Comparison of ENCODE assay signal across 8 mouse cellular contexts in the genomic region with DNA sequence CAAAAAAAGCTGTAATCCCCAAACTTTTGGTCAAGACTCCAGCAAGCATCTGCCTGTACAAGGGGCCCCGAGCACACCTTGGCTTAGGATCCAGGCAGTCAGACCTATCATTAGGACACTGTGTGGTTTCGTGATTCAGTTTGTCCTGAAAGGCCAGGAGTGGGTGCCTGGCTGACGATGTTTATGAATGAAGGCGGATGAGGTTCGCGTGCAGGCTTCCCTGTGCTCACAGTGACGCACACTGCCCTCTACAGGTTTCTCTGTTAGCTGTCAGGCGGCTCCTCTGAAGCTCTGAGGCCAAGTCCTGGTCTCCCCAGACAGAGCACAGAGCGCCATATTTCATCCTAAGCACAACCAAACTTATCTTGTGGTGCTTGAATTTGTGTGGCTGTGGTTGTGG. TPM values are rescaled to one million over a fixed set of nuclear protein-coding genes. Genes with fewer than 3 reads are reported as not detected.
A peak's percentile ranks its signal among the peaks of the same experiment; 100 is the strongest.
DNase-seq lines count a peak whose midpoint lies in the region; ATAC-seq lines count a peak whose summit lies in the region.

No protein-coding gene starts in this region.

- H3K27me3 ChIP-seq in embryonic facial prominence, embryonic 12.5 days: no peaks in the 10 kb centered on the region
- H3K27me3 ChIP-seq in limb, embryonic 11.5 days (ENCODE audit: control insufficient read depth, insufficient read depth, low read length): no peaks in the 10 kb centered on the region
- peaks cover 21% of the 10 kb centered on the region for H3K27me3 ChIP-seq in midbrain, embryonic 14.5 days (ENCODE audit: control insufficient read depth, insufficient read depth, low read length)

- ATAC-seq in embryonic facial prominence, embryonic 12.5 days (ENCODE audit: insufficient number of reproducible peaks, insufficient read depth, low FRiP score, low TSS enrichment): no peak
- 0 out of 2 replicates have a peak, but pooled peaks have one; percentile 1 for ATAC-seq in limb, embryonic 11.5 days (ENCODE audit: insufficient number of reproducible peaks, low FRiP score, low TSS enrichment, low read depth)
- peak; percentile 46 for ATAC-seq in midbrain, embryonic 14.5 days (ENCODE audit: low FRiP score, low TSS enrichment)

- peak overlapping the region; percentile 79 for H3K9ac ChIP-seq in embryonic facial prominence, embryonic 12.5 days
- H3K9ac ChIP-seq in limb, embryonic 11.5 days (ENCODE audit: low read length): peak overlapping the region; percentile 78
- H3K9ac ChIP-seq in midbrain, embryonic 14.5 days (replicated peaks; ENCODE audit: low read length): peak overlapping the region; percentile 72

- H3K4me2 ChIP-seq in embryonic facial prominence, embryonic 12.5 days (replicated peaks): peak overlapping the region; percentile 98
- peak overlapping the region; percentile 92 for H3K4me2 ChIP-seq in limb, embryonic 11.5 days (ENCODE audit: low read depth, severe bottlenecking)
- H3K4me2 ChIP-seq in midbrain, embryonic 14.5 days (ENCODE audit: low read length): peak overlapping the region; percentile 99

- H3K36me3 ChIP-seq in embryonic facial prominence, embryonic 12.5 days: no peaks in the 10 kb centered on the region
- H3K36me3 ChIP-seq in limb, embryonic 11.5 days (ENCODE audit: control insufficient read depth, insufficient read depth, low read length): no peaks in the 10 kb centered on the region
- no peaks in the 10 kb centered on the region for H3K36me3 ChIP-seq in midbrain, embryonic 14.5 days (ENCODE audit: control insufficient read depth, insufficient read depth, low read length)

- peak overlapping the region; percentile 52 for H3K4me3 ChIP-seq in embryonic facial prominence, embryonic 12.5 days
- H3K4me3 ChIP-seq in limb, embryonic 11.5 days (ENCODE audit: low read depth, low read length): peak overlapping the region; percentile 66
- peak overlapping the region; percentile 59 for H3K4me3 ChIP-seq in midbrain, embryonic 14.5 days (replicated peaks; ENCODE audit: low read depth, low read length)

- peak; percentile 44 to 79 for DNase-seq in urinary bladder, adult 18-20 months (ENCODE audit: low spot score in 2 of 2)
- no peak for DNase-seq in urinary bladder, postnatal 10 days (ENCODE audit: low spot score)
- DNase-seq in heart, adult 11 months: peak; percentile 98
- DNase-seq in kidney, adult 18-20 months: peak; percentile 81
- peak; percentile 91 for DNase-seq in limb, embryonic 11.5 days (ENCODE audit: low spot score)
- peak; percentile 96 for DNase-seq in midbrain, embryonic 14.5 days
- DNase-seq in spleen, adult 18-20 months: peak; percentile 66 to 72

- no peaks in the 10 kb centered on the region for H3K9me3 ChIP-seq in embryonic facial prominence, embryonic 12.5 days
- no peaks in the 10 kb centered on the region for H3K9me3 ChIP-seq in limb, embryonic 11.5 days (ENCODE audit: control insufficient read depth, low read length)
- H3K9me3 ChIP-seq in midbrain, embryonic 14.5 days (ENCODE audit: control insufficient read depth, low read length): no peaks in the 10 kb centered on the region

- H3K4me1 ChIP-seq in embryonic facial prominence, embryonic 12.5 days: peaks cover 25% of the 10 kb centered on the region
- peaks cover 32% of the 10 kb centered on the region for H3K4me1 ChIP-seq in limb, embryonic 11.5 days (ENCODE audit: control insufficient read depth, insufficient read depth, low read length)
- peaks cover 8% of the 10 kb centered on the region; the same call in 1 of the 2 replicates for H3K4me1 ChIP-seq in midbrain, embryonic 14.5 days (ENCODE audit: control insufficient read depth, insufficient read depth, low read length)

- 3% methylated on average over 9 of the region's 9 CpGs for WGBS in embryonic facial prominence, embryonic 12.5 days
- 2% methylated on average over 9 of the region's 9 CpGs for WGBS in limb, embryonic 11.5 days
- 3% methylated on average over 9 of the region's 9 CpGs for WGBS in midbrain, embryonic 14.5 days

- H3K27ac ChIP-seq in embryonic facial prominence, embryonic 12.5 days: peak overlapping the region; percentile 98
- peak overlapping the region; percentile 82 for H3K27ac ChIP-seq in limb, embryonic 11.5 days (replicated peaks; ENCODE audit: low read depth, low read length)
- peak overlapping the region; percentile 80 for H3K27ac ChIP-seq in midbrain, embryonic 14.5 days (replicated peaks; ENCODE audit: low read depth, low read length)

RNA-seq across cellular contexts. Expression of a gene that starts 1.0 kb away (rescaled TPM):
- 11.4 and 12.5 TPM in 2 replicates for polyA plus RNA-seq in embryonic facial prominence, embryonic 12.5 days (2016; fragmentation: Nextera tagmentation; extraction: Ambion mirVana)
- 5.2 and 5.5 TPM in 2 replicates for polyA plus RNA-seq in limb, embryonic 11.5 days (2014; fragmentation: Nextera tagmentation; extraction: Ambion mirVana)
- polyA plus RNA-seq in midbrain, embryonic 14.5 days (2014; fragmentation: Nextera tagmentation; extraction: Ambion mirVana): 2.5 and 2.7 TPM in 2 replicates

RNA-seq across cellular contexts. Expression of a gene that starts 2.2 kb away (rescaled TPM):
- polyA plus RNA-seq in embryonic facial prominence, embryonic 12.5 days (2016; fragmentation: Nextera tagmentation; extraction: Ambion mirVana): not detected in 2 replicates
- polyA plus RNA-seq in limb, embryonic 11.5 days (2014; fragmentation: Nextera tagmentation; extraction: Ambion mirVana): not detected in 2 replicates
- not detected in 2 replicates for polyA plus RNA-seq in midbrain, embryonic 14.5 days (2014; fragmentation: Nextera tagmentation; extraction: Ambion mirVana)

RNA-seq across cellular contexts. Expression of a gene that starts 4.4 kb away (rescaled TPM):
- polyA plus RNA-seq in embryonic facial prominence, embryonic 12.5 days (2016; fragmentation: Nextera tagmentation; extraction: Ambion mirVana): not detected in 2 replicates
- polyA plus RNA-seq in limb, embryonic 11.5 days (2014; fragmentation: Nextera tagmentation; extraction: Ambion mirVana): not detected in 2 replicates
- not detected in 2 replicates for polyA plus RNA-seq in midbrain, embryonic 14.5 days (2014; fragmentation: Nextera tagmentation; extraction: Ambion mirVana)

RNA-seq across cellular contexts. Expression of a gene that starts 9.6 kb away (rescaled TPM):
- polyA plus RNA-seq in embryonic facial prominence, embryonic 12.5 days (2016; fragmentation: Nextera tagmentation; extraction: Ambion mirVana): not detected in 2 replicates
- not detected in 2 replicates for polyA plus RNA-seq in limb, embryonic 11.5 days (2014; fragmentation: Nextera tagmentation; extraction: Ambion mirVana)
- not detected in 2 replicates for polyA plus RNA-seq in midbrain, embryonic 14.5 days (2014; fragmentation: Nextera tagmentation; extraction: Ambion mirVana)

RNA-seq across cellular contexts. Expression of a gene that starts 19.4 kb away (rescaled TPM):
- polyA plus RNA-seq in embryonic facial prominence, embryonic 12.5 days (2016; fragmentation: Nextera tagmentation; extraction: Ambion mirVana): not detected in 2 replicates
- polyA plus RNA-seq in limb, embryonic 11.5 days (2014; fragmentation: Nextera tagmentation; extraction: Ambion mirVana): not detected in 2 replicates
- polyA plus RNA-seq in midbrain, embryonic 14.5 days (2014; fragmentation: Nextera tagmentation; extraction: Ambion mirVana): 0.74 TPM in 1 of 2 replicates, not detected in the other
